Mouse (Mus musculus) adrenal gland, postnatal 25 days (tissue): ENCODE results near the gene Tesk2. TPM values are rescaled to one million over a fixed set of nuclear protein-coding genes. Genes with fewer than 3 reads are reported as not detected.
"Not testable (repeated sequence)": the region's sequence is repeated elsewhere in the genome, so short reads cannot be mapped to it uniquely, and the experiment has no call there.

ENCODE experiments used
- DNase-seq: peaks from one replicate; pipeline ENCODE4 v3.0.0; 2021; ENCODE audit warnings: mixed read lengths
- long read RNA-seq: library from polyadenylated mRNA; stranded (forward); transcript quantifications from one replicate; pipeline ENCODE4 v2.0.0, GENCODE M21; 2021
- total RNA-seq: library from RNA; stranded (reverse); gene quantifications from 2 replicates; pipeline ENCODE4 v1.2.3, GENCODE M21; 2021

The Tesk2 gene
- total RNA-seq = 4.8 and 9.0 TPM in 2 replicates
- long read RNA-seq, partial matches to known transcripts = 7 of 10 reads
- long read RNA-seq, other reads (novel, unspliced or antisense) = 0 of 10 reads

GRCm38 (mm10) chr4:116720343-116721097 is at the start of gene Tesk2:
Gene Tesk2 (plus strand): TSS chr4:116720948.
- peak; percentile 85 for DNase-seq

- peak; percentile 72 for DNase-seq
Observed at GRCm38 (mm10) chr4:116672785-116673184, 48.0 kb upstream of the Tesk2 start.

GRCm38 (mm10) chr4:116674761-116675160 is 46.0 kb upstream of the Tesk2 start:
- DNase-seq = not testable (repeated sequence)

- DNase-seq = no peak
Observed at GRCm38 (mm10) chr4:116676027-116676426, 44.7 kb upstream of the Tesk2 start.

- no peak for DNase-seq
Observed at GRCm38 (mm10) chr4:116677808-116678207, 42.9 kb upstream of the Tesk2 start.

GRCm38 (mm10) chr4:116679141-116679540 is 41.6 kb upstream of the Tesk2 start:
- peak; percentile 11 for DNase-seq

GRCm38 (mm10) chr4:116680521-116680920 is 40.2 kb upstream of the Tesk2 start:
- not testable (repeated sequence) for DNase-seq

- DNase-seq = no peak
Observed at GRCm38 (mm10) chr4:116683957-116684356, 36.8 kb upstream of the Tesk2 start.

- no peak for DNase-seq
Observed at GRCm38 (mm10) chr4:116684665-116685064, 36.1 kb upstream of the Tesk2 start.

- DNase-seq = peak; percentile 96
Observed at GRCm38 (mm10) chr4:116685402-116686061, 35.2 kb upstream of the Tesk2 start, which contains the start of gene Prdx1. Gene Prdx1 (plus strand): TSS chr4:116685544.

- no peak for DNase-seq
Observed at GRCm38 (mm10) chr4:116687041-116687440, 33.7 kb upstream of the Tesk2 start.

- DNase-seq = no peak
Observed at GRCm38 (mm10) chr4:116689309-116689876, 31.4 kb upstream of the Tesk2 start.

GRCm38 (mm10) chr4:116692146-116692545 is 28.6 kb upstream of the Tesk2 start:
- DNase-seq = no peak

GRCm38 (mm10) chr4:116693785-116694184 is 27.0 kb upstream of the Tesk2 start:
- no peak for DNase-seq

GRCm38 (mm10) chr4:116698693-116699342 is 21.9 kb upstream of the Tesk2 start:
- peak; percentile 37 for DNase-seq

- DNase-seq = no peak
Observed at GRCm38 (mm10) chr4:116700964-116701363, 19.8 kb upstream of the Tesk2 start.

- DNase-seq = peak; percentile 74
Observed at GRCm38 (mm10) chr4:116703804-116704203, 16.9 kb upstream of the Tesk2 start.

- no peak for DNase-seq
Observed at GRCm38 (mm10) chr4:116707666-116708065, 13.1 kb upstream of the Tesk2 start.

- DNase-seq = peak; percentile 77
Observed at GRCm38 (mm10) chr4:116708201-116708764, 12.5 kb upstream of the Tesk2 start, which contains the start of the genes Mmachc and Ccdc163. Gene Mmachc (minus strand): TSS chr4:116708406. Gene Ccdc163 (plus strand): TSS chr4:116708509.

- no peak for DNase-seq
Observed at GRCm38 (mm10) chr4:116708791-116709390, 11.9 kb upstream of the Tesk2 start.

GRCm38 (mm10) chr4:116710154-116710553 is 10.6 kb upstream of the Tesk2 start:
- DNase-seq = no peak

GRCm38 (mm10) chr4:116712536-116712935 is 8.2 kb upstream of the Tesk2 start:
- no peak for DNase-seq
